Mouse (Mus musculus): ENCODE measurements at regions not wholly inside any gene's neighbourhood (a gene's known extent, or its start where the extent isn't known, plus 50 kb on each side); places are given as distances from the start of the nearest gene placed in this dataset.

GRCm38 (mm10) chr6:111815150-111815549 is 458.4 kb upstream of the Lmcd1 start:
- TF ChIP-seq CTCF (IDR thresholded peaks at IDR 0.05) (no peak), EP300 (IDR thresholded peaks at IDR 0.05) (no peak)
